Mouse (Mus musculus) left cerebral cortex, postnatal 10 days (tissue): ENCODE data around the gene Cdk9. TPM values are rescaled to one million over a fixed set of nuclear protein-coding genes. Genes with fewer than 3 reads are reported as not detected.

Experiments
- DNase-seq, 2 experiments: peaks; one replicate each; pipeline ENCODE4 v3.0.0; 2021 to 2022; ENCODE audit warnings: low spot score in 2 of 2, mixed read lengths in 1 of 2; ENCODE audit errors: extremely low spot score in 1 of 2
- intact Hi-C: fragments of 180-260 bp; cut with DNase I; formaldehyde crosslinking; loops from one replicate; pipeline ENCODE4 v1.15.1; 2025
- total RNA-seq, 2 experiments: library from RNA; stranded (reverse); gene quantifications; 2 replicates each; pipeline ENCODE4 v1.2.3; 2021

Gene Cdk9
- total RNA-seq, 2 experiments from 2014 or later, result 89.3 to 92.5 TPM

DNA sequence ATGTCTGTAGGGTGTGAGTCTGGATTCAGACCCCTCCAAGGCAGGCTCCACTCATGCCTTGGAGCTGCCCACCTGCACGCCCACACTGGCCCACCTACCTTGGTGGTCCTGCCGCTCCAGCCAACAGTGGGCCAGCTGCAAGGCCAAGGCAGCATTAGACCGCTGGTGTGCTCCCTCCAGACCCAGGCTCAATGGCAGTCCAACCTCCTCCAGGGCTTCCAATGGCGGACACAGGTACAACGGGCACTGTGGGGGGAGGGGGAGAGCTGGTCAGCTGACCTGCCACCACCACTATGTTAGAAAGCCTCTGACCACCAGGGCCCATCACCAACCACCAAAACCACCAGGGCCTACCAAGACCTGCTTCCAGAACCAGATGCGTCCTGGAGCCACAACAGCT is 26.2 kb downstream of the Cdk9 start:
- intact Hi-C loops, result no loop called here
- DNase-seq, result no peak

DNA sequence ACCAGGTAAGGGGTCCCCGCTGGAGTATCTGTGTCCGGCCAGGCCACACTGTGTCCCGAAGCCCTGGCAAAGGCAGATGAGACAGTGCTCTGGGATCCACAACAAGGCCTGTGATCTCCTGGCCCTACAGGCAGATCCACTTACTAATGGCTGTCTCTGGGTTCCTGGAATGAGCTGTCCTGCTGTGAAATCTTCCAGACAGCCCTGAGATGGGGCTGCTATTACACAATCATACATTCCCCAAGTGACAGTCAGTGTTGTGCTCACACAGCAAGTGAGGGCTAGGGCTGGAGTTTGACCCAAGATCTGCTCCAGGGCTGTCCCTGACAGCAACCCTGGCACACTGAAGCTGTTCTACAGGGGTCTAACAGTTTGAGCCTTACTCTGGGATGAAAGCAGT is 27.1 kb downstream of the Cdk9 start:
- intact Hi-C loops, result no loop called here
- no peak for DNase-seq

DNA sequence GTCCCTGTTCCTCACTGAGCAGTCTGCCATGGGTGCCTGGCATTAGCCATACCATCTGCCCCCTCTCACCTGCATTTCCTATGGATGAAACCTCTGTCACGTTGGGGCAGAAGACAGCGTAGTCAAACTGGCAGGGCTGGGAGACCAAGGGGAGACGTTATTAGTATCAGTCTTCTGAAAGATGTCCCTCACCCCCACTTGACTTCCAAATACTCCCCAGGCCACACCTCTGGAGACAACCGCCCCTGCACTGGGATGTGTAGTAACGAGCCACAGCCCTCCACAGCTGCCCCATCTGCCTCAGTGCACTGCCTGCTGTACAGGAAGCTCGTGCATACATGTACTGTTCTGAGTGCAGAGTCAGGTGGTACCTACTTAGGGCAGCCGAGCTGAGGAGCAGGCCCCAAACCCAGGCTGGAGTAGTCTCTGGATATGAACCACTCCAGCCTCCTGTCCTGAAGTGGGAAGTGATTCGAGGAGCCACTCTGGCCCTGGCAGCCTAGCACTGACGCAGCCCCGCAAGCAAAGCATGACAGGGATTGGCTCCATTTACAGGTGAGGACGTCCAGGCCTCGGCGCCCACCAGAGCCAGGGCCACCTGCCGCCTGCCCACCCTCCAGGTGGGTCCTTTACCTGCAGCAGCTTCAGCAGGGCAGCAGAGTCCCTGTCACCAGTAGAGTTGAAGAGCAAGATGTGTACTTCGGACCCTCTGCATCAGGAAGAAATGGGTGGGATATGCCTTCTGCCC is 28.0 kb downstream of the Cdk9 start:
- intact Hi-C loops, result no loop called here
- DNase-seq, result no peak

DNA sequence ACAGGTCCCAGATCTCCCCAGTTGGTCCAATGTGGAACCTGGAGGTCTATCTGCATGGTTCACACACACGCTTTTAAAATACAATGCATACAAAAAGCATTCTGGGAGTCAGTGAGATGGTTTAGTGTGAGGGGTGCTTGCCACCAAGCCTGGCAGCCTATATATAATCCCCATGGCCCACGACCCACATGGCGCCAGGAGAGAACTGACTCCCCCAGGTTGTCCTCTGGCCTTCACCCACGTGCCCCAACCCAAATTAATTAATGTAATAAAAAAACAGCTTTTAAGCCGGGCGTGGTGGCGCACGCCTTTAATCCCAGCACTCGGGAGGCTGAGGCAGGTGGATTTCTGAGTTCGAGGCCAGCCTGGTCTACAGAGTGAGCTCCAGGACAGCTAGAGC is 29.2 kb downstream of the Cdk9 start:
- DNase-seq, result no peak
- intact Hi-C loops, result no loop called here

DNA sequence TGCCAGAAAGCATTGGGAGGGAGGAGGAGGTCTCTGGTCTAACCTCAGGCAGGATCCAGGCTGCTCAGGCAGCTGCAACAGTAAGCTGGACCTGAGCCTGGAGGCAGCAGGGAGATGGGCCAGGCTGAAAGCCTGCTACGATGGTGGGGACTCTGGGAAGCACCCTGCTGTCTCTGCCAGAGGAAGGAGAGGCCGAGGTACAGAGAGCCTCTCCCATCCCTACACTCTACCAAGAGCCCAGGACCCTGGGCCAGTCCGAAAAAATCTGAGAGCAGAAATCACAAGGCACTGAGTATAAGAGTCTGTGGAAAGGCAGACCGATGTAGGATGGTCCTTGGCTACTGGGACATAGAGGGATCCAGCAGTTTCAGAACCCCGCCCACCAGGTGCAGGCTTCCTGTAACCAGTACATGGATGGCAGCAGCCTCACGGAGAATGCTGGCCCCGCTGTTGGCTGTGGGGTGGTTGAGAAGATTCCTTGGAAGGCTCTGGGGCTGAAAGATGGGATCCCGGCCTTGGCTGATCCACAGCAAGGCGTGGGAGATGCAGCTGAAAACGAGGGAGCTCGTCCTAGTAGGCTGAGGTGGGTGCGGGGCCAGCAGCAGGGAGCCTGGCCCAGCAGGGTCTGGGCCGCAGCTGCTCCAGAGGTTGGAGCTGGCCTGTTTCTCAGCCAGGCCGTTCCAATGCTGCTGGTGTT is 30.0 kb downstream of the Cdk9 start:
- no peak for DNase-seq
- intact Hi-C loops, result no loop called here

DNA sequence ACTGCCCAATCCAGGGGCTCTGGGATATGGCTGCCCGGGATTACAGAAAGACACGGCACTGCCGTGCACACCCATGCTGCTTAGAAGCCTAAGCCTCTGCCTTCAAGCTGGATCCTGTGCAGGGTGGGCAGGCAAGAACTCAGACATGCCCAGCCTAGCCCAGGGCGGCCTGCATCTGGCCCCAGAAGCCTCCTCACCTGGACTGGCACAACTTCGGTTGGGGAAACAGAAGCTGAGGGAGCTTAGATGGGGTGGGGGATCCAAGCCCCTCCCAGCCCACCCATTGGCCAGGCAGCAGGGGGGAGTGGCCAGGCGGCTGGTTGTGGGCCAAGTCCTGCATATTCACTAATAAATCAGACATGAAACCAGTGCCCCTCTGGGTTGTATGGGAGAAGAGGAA is 31.1 kb downstream of the Cdk9 start:
- intact Hi-C loops, result no loop called here
- DNase-seq, result no peak

DNA sequence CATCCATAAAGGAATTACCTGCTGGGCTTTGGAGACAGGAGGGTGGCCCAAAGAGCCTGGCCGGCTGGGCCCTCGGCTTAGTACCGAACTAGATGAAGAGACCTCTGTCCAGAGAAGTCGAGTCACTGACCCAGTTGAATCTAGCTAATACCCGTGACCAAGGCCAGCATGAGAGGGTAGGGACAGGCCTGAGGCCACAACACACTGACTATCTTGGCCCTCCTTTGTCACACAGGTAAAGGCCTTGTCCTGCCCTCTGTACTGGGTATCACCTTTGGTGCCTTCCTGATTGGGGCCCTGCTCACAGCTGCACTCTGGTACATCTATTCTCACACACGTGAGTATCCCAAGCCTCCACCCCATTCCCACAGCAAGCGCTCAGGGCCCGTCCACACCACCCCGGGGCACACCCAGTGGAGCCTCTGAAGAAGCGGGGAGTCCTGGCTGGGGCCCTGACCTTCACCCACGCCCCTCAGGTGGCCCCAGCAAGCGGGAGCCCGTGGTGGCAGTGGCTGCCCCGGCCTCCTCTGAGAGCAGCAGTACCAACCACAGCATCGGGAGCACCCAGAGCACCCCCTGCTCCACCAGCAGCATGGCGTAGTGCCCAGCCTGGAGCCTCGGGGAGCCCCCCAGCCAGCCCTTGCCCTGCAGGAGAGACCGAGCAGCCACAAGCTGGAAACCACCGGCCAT is 31.8 kb downstream of the Cdk9 start:
- intact Hi-C loops, result no loop called here
- no peak for DNase-seq

DNA sequence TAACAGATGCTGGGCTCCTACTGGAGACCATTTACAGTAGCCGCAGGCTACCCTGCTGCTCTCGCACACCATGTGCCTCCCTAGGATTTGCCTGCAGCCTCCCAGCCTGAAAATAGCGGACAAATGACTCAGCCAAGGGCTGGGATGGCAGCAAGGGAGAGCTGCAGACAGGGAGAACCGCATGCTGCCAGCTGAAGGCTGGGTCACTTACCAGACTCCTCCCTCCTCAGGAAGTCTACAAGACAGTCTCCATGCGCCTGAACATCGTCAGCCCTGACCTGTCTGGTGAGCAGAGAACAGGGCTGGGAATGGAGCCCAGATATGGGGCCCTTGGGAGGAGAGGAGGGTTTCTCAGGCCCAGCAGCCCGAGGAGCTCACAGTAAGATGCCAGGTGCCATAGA is 32.8 kb downstream of the Cdk9 start:
- intact Hi-C loops, result no loop called here
- DNase-seq, result peak in 1 of 2 experiments; percentile 32

DNA sequence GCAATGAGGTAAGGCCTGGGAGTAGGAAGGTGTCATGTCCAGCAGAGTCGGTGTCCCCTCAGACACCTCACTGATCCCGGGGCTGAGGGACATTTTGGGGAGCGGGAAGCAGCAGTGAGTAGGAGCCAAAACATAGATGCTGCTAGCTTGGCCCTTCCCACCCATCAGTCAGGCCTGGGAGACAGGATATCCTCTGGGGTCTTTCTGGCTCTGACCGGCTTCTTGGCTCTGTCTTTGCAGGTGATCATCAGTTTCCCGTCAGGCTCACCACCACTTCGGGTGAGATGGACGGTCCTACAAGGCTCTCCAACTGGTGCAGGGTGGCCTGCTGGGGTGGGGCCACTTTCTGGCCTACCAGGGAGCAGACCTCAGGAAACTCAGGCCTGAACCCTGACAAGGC is 35.2 kb downstream of the Cdk9 start:
- no peak for DNase-seq
- intact Hi-C loops, result no loop called here

DNA sequence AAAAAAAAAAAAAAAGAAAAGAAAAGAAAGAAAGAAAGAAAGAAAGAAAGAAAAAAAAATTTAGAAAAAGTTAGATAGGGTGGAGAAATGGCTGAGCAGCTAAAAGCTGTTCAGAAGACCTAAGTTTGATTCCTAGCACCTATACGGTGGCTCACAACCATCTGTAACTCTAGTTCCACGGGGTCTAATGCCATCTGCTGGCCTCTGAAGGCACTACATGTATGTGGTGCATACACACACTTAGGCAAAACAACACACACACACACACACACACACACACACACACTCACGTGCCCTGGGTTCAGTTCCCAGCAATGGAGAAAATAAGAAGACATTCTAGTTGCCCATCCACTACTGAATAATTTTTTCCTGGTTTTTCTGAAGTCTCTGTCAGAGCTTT is 36.1 kb downstream of the Cdk9 start:
- intact Hi-C loops, result no loop called here
- no peak for DNase-seq

DNA sequence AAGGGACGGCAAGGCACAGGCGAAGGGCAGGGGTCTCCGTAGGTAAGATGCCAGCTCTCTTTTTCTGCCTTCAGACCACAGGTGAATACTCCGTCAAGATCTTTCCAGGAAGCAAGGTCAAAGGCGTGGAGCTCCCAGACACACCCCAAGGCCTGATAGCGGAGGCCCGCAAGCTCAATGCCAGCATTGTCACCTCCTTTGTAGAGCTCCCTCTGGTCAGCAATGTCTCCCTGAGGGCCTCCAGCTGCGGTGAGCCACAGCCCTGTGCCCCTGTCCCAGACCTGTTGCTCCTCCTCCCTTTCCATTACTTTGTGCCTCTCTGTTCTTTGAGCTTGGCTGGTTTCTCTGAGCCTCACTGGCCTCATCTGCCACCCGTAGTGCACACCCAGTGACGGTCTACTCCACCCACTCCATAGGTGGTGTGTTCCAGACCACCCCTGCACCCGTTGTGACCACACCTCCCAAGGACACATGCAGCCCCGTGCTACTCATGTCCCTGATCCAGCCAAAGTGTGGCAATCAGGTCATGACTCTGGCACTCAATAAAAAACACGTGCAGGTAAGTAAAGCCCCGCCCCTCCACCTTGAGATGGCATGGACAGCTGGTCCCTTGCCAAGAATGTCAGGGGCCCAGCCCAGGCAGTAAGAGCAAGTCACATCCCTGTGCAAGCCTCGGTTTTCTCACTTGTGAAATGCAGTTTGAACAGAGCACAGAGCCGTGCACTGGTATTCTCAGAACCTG is 39.5 kb downstream of the Cdk9 start:
- no peak for DNase-seq
- intact Hi-C loops, result no loop called here

DNA sequence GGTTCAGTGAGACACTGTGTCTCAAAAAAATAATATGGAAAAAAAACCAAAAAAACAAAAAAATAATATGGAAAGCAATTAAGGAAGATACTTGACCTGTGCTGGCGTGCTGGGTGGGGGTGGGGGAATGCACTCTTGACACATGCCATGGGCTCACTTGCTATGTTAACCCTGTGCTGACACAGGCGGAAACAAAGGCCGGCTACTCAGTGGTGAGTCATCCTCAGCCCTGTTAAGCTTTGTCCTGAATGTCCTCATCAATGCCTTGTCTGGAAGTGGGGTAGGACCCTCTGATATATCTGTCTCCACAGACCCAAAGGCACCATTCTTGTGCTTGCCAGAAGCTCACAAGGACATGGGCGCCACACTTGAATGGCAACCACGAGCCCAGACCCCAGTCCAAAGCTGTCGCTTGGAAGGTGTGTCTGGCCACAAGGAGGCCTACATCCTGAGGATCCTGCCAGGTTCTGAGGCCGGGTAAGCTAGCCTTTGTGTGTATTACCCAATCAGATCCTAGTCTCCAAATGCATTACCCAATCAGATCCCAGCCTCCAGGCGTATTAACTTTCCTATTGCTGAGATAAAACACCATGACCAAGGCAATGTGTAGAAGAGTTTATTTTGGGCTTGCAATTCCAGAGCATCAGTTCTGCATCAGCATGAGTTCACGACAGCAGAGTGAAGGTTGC is 40.8 kb downstream of the Cdk9 start:
- intact Hi-C loops, result no loop called here
- DNase-seq, result no peak

DNA sequence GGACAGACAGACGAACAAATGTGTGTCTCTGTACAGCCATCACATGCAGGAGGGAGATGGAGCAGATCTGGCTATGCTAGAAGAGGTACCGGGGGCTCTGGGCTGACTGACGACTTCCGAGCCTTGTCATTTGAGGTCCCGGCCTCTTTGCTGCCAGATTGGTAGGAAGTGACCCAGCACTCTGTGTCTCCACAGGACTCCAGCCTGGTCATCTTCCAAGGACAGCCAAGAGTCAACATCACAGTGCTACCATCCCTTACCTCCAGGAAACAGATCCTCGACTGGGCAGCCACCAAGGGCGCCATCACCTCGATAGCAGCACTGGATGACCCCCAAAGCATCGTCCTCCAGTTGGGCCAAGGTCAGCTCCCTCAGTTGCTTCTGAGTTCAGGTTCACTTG is 41.7 kb downstream of the Cdk9 start:
- DNase-seq, result no peak
- intact Hi-C loops, result no loop called here

DNA sequence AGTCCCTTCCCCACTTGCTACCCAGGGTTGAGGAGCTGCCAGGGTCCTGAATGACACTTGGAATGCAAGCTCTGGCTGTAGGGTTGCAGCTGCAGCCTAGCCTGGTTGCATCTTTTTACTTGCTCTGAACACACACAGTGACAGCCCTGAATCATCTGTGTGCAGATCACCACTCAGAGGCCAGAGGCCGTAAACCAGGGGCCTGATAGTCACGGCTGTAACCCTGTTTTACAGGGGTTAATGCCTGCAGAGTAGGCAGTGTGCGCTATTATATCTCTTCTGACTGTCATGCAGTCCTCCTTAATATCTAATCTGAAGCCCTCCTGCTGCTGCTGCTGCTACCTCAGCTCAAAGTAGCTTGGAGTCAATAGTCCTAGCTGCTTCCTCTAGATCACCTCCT is 43.0 kb downstream of the Cdk9 start:
- intact Hi-C loops, result no loop called here
- no peak for DNase-seq

DNA sequence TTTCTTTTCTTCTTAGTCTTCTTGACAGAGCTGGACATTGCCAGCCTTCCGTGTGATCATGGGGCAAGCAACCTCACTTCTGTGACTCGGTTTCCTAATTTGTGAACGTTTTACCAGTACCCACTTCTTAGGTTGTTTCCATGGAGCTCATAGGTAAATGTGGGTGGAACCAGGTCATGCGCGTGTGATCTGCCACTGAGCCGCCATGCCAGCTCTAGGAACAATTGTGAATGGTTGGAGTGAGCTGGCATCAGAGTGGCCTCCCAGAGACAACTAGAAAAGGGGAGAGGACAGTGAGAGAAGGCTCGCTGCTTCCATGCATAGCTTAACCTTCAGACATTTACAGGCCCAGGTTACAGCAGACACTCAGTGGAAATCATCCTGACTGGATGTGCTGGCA is 44.7 kb downstream of the Cdk9 start:
- no peak for DNase-seq
- intact Hi-C loops, result no loop called here

DNA sequence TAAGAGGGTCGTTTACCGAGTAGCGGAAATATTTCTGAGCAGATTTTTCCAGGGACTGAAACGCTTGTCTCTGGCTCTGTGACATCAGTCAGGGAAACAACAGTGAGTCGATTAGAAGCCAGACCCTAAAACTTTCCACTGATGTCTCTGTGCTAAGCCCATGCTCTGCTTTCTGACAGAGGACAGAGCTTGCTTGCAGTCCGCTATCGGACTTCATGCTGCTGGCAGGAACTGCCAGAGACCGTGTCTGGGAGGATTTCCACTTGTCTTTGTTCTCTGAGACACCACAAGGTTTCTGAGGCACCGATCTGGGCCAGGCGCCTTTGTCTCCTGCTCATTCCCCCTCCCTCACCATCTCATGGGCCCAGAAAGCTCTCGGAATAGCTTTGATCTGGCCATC is 45.1 kb downstream of the Cdk9 start:
- intact Hi-C loops, result no loop called here

DNA sequence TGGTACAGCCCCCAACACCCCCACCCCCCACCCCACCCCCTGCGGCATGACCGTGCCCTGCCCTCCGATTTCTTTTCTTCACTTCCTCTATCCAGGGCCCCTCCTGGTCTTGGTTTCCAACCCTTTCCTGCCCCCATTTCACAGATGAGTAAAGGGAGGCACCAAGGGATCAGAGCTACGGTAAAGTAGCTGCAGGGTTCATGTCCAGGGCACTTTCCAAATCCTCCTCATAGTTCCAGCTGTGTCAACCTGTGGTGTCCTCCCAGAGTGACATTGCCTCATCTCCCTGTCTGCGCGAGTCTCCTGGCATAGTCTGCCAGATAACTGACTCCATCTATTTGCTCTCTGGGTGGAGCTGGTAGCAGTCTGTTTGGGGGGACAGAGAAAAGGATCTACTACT is 47.0 kb downstream of the Cdk9 start:
- intact Hi-C loops, result no loop called here
- DNase-seq, result no peak

More for the DNA sequence above, 45.1 kb downstream of the Cdk9 start:
- no peak for DNase-seq

DNA sequence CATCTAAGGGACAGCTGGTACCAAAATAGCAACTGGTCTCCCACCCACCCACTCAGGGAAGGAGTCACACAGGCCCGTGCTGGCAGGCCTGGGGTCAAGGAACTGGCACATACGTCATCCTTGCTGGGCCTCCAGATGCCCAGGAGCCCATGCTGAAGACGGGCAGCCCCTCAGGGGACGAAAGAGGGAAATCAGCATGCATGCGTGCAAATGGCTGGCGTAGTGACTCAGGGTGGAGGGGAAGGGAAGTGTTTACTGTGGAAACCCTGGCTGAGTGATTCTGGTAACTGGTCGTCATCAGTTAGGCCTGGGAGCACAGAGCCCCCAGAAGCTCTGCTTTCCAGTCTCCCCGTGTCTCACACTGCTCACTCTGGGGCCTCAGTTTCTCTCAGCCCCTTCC is 47.5 kb downstream of the Cdk9 start:
- no peak for DNase-seq
- intact Hi-C loops, result no loop called here

DNA sequence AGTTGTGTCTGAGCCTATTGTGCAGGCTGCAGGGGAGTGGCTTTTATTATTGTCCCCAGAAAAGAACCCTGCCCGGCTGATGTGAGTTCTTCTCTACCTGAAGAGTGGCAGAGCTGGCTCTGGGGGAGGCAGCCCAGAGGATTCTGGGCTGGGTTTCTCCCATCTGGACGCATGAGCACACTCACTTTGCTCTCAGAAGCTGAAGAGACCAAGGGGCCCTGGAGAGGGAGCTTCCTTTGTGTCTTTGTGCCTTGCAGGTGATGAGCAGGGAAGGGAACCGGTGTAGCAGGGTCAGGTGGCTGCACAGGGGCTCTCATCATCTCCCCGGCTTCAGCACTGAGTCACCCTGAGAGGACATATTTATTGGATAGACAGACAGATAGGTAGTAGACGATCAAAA is 50.6 kb downstream of the Cdk9 start:
- intact Hi-C loops, result no loop called here
- no peak for DNase-seq
